Comparison of ENCODE assay signal across 23 mouse cellular contexts in the genomic region with DNA sequence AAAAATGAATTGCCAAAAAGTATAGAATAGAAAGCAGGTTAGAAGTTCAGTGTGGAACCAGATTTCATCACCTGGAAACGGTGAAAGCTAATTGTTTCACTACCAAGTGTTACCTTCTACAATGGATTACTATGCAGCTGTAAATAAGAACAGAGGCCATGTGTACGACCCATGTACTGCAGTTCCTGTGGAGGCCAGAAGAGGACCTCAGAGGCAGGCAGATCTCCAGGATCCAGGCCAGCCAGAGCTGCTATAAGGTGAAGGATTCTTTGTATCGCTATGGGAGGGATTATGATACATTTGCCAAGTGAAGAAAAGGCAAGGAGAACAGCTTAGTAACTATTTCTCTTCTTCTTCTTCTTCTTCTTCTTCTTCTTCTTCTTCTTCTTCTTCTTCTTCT.
A peak's percentile ranks its signal among the peaks of the same experiment; 100 is the strongest.
DNase-seq lines count a peak whose midpoint lies in the region; ATAC-seq and TF ChIP-seq lines count a peak whose summit lies in the region.
"Had no signal": no experiment of that assay in that cellular context is flagged by ENCODE, and none has a peak within 500 bp of the region (broad histone marks: within the 10 kb centered on the region; RNA-seq: fewer than 3 reads in every experiment).

No protein-coding gene starts in this region.

- H3K9me3 ChIP-seq in E14TG2a.4 (ENCODE audit: low read length) (no peaks in the 10 kb centered on the region), ES-Bruce4 (replicated peaks; ENCODE audit: control insufficient read depth, insufficient read depth, low read length, poor library complexity, severe bottlenecking) (no peaks in the 10 kb centered on the region)
- H3K9me3 ChIP-seq: embryonic facial prominence, embryonic 13.5 days; embryonic facial prominence, embryonic 15.5 days; forebrain, embryonic 13.5 days; forebrain, embryonic 15.5 days had no signal

- in situ Hi-C loops in Patski (cut with MboI; ENCODE audit: low pct_unique_long_range_greater_than_20kb): no loop called here

- H3K36me3 ChIP-seq in E14TG2a.4 (ENCODE audit: insufficient read depth, low read length) (peaks cover 63% of the 10 kb centered on the region), ES-Bruce4 (ENCODE audit: control insufficient read depth, insufficient read depth, low read length, poor library complexity, severe bottlenecking) (no peaks in the 10 kb centered on the region)
- H3K36me3 ChIP-seq: embryonic facial prominence, embryonic 13.5 days; embryonic facial prominence, embryonic 15.5 days; forebrain, embryonic 15.5 days; G1E had no signal

- ATAC-seq in Patski: no peak
- ATAC-seq in erythroblast, adult 5-6 weeks (replicated peaks; ENCODE audit: low FRiP score, poor library complexity, severe bottlenecking): no peak
- ATAC-seq: forebrain, embryonic 13.5 days; forebrain, embryonic 15.5 days; forebrain, postnatal 0 days had no signal

- CTCF ChIA-PET in Patski (lab: Charles Lee): no interaction called here

- POLR2A ChIA-PET in Patski (lab: Charles Lee): interaction anchor here (0.7 kb wide), 1 partner anchor 20 kb away, joined by 5 read pairs; no protein-coding TSS in a partner anchor

- peaks cover 82% of the 10 kb centered on the region for H3K4me1 ChIP-seq in E14TG2a.4 (replicated peaks; ENCODE audit: low read depth, low read length)
- H3K4me1 ChIP-seq in ES-Bruce4 (ENCODE audit: control insufficient read depth, insufficient read depth, low read length): peaks cover 7% of the 10 kb centered on the region

- no peak for TF ChIP-seq EP300 in ES-Bruce4 (IDR thresholded peaks at IDR 0.05; ENCODE audit: insufficient read depth, low read depth, low read length)

- TF ChIP-seq CTCF in E14TG2a.4 (conservative IDR thresholded peaks at IDR 0.05; ENCODE audit: low read length) (peak; percentile 47), ES-Bruce4 (IDR thresholded peaks at IDR 0.05; ENCODE audit: low read depth, low read length) (peak; percentile 57), Patski (IDR thresholded peaks at IDR 0.05) (peak; percentile 31)

- H3K9ac ChIP-seq in ES-Bruce4 (ENCODE audit: low read depth, poor library complexity, severe bottlenecking): no peak overlapping the region
- H3K9ac ChIP-seq: embryonic facial prominence, embryonic 13.5 days; embryonic facial prominence, embryonic 15.5 days; forebrain, embryonic 13.5 days; forebrain, embryonic 15.5 days; forebrain, postnatal 0 days had no signal

- no peaks in the 10 kb centered on the region for H3K27me3 ChIP-seq in E14TG2a.4 (ENCODE audit: insufficient read depth, low read length)
- no peaks in the 10 kb centered on the region for H3K27me3 ChIP-seq in ES-Bruce4 (ENCODE audit: control insufficient read depth, insufficient read depth, low read length, poor library complexity, severe bottlenecking)
- H3K27me3 ChIP-seq in Patski: no peaks in the 10 kb centered on the region
- H3K27me3 ChIP-seq: embryonic facial prominence, embryonic 13.5 days; embryonic facial prominence, embryonic 15.5 days; forebrain, embryonic 13.5 days; forebrain, embryonic 15.5 days had no signal

- DNase-seq in Patski (ENCODE audit: low read depth, low spot score) (no peak), ZHBTc4 (ENCODE audit: low read depth, low spot score) (peak; percentile 76)
- no peak for DNase-seq in spleen, adult 12 weeks (ENCODE audit: low spot score)
- no peak for DNase-seq in adrenal gland, adult (ENCODE audit: inconsistent age in 2 of 2, low spot score in 1 of 2)
- no peak for DNase-seq in layer of hippocampus, postnatal 14 days (ENCODE audit: low spot score in 2 of 2)
- DNase-seq: adrenal gland, adult 8-10 months; adrenal gland, postnatal 25 days; cerebellum, adult 11 months; cerebellum, adult 18-20 months; cerebellum, adult 8-10 months; cerebellum, adult 9-11 months; cerebellum, postnatal 14 days; cerebellum, postnatal 36 days; embryo, embryonic 11 days; forebrain, postnatal 0 days had no signal

- H3K4me3 ChIP-seq in E14TG2a.4 (replicated peaks; ENCODE audit: low read length) (no peak overlapping the region), ES-Bruce4 (ENCODE audit: low read depth, low read length) (no peak overlapping the region)
- H3K4me3 ChIP-seq: embryonic facial prominence, embryonic 13.5 days; embryonic facial prominence, embryonic 15.5 days; forebrain, embryonic 13.5 days; forebrain, embryonic 15.5 days had no signal

- no peak overlapping the region for H3K27ac ChIP-seq in ES-Bruce4 (ENCODE audit: insufficient read depth, low read length)
- H3K27ac ChIP-seq: embryonic facial prominence, embryonic 13.5 days; embryonic facial prominence, embryonic 15.5 days; forebrain, embryonic 13.5 days; forebrain, embryonic 15.5 days had no signal

- no peak for TF ChIP-seq POLR2A in ES-Bruce4 (IDR thresholded peaks at IDR 0.05; ENCODE audit: insufficient read depth, low read length)
